Mouse (Mus musculus) layer of hippocampus, adult 2 months (tissue): ENCODE results near the gene Foxj3. TPM values are rescaled to one million over a fixed set of nuclear protein-coding genes. Genes with fewer than 3 reads are reported as not detected.

Experiments used
- DNase-seq, 2 experiments: peaks; one replicate each; pipeline ENCODE4 v3.0.0; 2022; ENCODE audit warnings: low spot score in 2 of 2
- H3K27ac ChIP-seq: fragments of 200-600 bp; 2 replicates; pipeline ENCODE4 v1.8.1; 2022
- H3K4me3 ChIP-seq: fragments of 200-600 bp; 2 replicates; pipeline ENCODE4 v1.8.1; 2022; ENCODE audit warnings: mild to moderate bottlenecking
- CTCF ChIP-seq: fragments of 200-600 bp; conservative IDR thresholded peaks from 2 replicates; pipeline ENCODE4 v1.8.1; 2022; ENCODE audit warnings: antibody characterized with exemption, mild to moderate bottlenecking, moderate library complexity
- total RNA-seq, 2 experiments: library from RNA; stranded (reverse); gene quantifications; 2 replicates each; pipeline ENCODE4 v1.2.3; 2021

Foxj3 gene
- total RNA-seq, 2 experiments from 2014 or later = 76.7 to 80.3 TPM

DNA sequence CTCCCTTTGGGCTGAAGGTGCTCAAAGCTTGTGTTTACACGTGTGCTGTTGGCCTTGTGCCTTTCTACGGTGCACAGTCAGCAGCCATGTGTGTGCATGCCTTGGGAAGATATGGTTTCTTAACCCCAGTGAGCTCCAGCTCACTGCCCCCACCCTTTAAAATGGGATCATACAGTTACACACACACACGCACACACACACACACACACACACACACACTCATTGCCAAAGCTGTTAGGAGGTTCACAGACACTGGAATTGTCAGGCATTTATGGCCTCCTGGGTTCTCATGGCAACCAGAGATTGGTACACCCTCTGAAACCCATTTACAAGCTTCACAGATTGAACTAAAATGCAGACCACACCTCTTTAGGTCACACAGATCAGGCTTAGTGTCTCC is 97.1 kb downstream of the Foxj3 start:
- TF ChIP-seq CTCF = no peak
- DNase-seq = no peak
- no peak overlapping the region for H3K27ac ChIP-seq
- no peak overlapping the region for H3K4me3 ChIP-seq

- TF ChIP-seq CTCF = peak; percentile 35
- Histone ChIP-seq H3K27ac (no peak overlapping the region), H3K4me3 (no peak overlapping the region)
- DNase-seq = no peak
Observed at GRCm38 (mm10) chr4:119634908-119635660, 98.3 kb downstream of the Foxj3 start.

DNA sequence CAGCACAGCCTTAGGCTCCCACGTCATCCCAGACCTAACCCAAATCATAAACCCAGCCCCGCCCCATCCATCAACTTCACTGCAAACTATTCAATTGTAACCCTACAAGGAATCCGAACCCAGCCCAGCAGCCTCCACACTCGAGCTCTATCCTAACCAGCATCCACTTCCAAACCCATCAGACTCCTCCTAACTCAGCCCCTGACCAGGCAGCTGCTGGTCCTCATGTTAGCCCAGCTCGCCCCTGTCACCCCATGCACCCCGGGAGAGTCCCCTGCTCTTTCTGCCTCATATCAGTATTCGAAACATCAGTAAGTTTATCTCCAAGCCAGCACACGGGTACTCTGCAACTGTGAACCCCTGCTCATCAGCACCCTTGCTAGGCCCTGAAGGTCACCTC is 98.9 kb downstream of the Foxj3 start:
- no peak for TF ChIP-seq CTCF
- Histone ChIP-seq H3K27ac (no peak overlapping the region), H3K4me3 (no peak overlapping the region)
- DNase-seq = no peak

DNA sequence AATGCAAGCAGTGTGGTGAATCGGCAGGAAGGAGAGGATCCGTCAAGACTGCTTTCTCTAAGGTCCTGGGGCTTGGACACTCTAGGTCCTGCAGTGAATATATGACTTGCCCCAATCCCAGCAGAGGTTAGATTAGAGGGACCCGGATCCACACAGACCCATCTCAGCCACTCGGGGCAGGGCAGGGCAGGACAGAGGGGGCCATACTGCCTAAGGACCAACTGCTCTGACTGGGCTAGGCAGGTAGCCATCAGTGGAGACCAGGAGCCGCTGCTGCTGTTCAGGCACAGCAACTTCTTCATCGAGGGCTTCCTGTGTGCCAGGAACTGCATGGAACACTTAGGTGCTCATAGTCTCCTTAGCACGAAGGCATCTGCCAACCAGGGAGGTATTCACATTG is 99.9 kb downstream of the Foxj3 start:
- Histone ChIP-seq H3K4me3 (no peak overlapping the region), H3K27ac (no peak overlapping the region)
- TF ChIP-seq CTCF = no peak
- no peak for DNase-seq

DNA sequence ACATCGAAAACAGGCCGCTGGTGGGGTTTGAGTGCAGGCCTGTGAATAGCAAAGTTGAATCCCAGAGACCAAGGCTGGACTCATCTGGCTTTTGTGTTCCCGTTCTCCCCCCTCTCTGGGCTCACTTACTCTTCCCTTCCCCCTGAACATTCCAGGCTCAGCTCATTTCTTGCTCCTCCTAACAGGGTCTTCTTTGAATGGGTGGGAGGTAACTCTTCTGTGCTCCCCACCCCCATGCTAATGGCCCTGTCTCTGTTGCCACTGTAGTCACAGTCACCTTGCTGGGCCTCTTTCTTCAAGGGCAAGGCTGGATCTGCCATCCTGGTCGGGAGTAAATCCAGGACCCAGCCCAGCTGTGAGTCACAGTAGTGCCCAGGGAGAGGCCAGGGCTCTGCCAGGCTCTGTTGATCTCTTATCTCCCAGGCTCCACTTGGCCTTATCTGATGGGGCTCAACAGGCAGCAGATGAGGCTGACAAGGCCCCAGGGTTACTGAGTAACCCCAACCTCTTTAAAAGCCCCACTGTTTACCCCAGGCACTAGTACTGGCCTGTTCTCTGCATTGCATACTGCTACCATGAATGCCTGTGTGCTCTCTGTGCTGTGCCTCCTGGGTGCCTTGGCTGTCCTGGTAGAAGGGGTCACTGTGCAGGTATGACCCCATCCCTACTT is 100.5 kb downstream of the Foxj3 start, which contains the start of gene Guca2a:
Gene Guca2a (plus strand): TSS at position 529 of the 670 bp plus-strand sequence.
- no peak within 1 kb of the TSS for H3K4me3 ChIP-seq
- H3K27ac ChIP-seq = no peak within 1 kb of the TSS
- no peak for TF ChIP-seq CTCF
- no peak for DNase-seq

DNA sequence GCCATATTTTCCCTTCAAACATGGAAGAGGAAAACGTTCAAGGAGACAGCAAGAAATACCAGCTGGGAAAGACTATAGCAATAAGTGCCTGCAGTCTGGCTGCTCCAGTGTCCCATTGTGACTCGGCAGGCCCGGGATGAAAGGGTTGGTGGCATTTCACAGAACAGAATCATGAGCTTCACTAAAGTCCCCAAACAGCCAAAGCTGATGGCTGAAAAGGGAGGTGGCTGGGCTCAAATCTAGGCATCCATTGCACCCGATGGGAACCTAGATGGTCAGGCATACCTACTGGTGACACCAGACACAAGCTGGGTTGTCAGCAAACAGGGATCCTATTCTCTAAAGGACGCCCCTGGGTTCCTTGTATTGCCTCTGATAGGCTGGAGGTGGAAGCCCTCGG is 101.1 kb downstream of the Foxj3 start:
- DNase-seq = no peak
- H3K4me3 ChIP-seq = no peak overlapping the region
- TF ChIP-seq CTCF = no peak
- H3K27ac ChIP-seq = no peak overlapping the region

DNA sequence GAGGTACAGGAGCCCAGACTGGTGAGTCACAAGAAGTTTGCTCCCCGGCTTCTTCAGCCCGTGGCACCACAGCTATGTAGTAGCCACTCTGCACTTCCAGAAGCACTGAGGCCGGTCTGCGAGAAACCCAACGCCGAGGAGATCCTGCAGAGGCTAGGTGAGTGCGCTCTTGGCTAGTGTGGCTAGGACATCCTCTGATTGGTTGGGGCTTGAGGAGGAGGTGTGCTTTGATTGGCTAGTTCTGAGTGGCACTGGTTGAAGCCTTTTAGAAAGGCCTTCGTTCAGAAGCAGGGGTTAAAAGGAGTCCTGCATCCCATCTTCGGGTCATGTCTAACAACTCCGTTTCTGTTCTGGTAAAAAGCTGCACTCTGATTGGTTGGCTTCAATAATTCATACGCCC is 101.9 kb downstream of the Foxj3 start:
- Histone ChIP-seq H3K4me3 (no peak overlapping the region), H3K27ac (no peak overlapping the region)
- no peak for DNase-seq
- TF ChIP-seq CTCF = no peak

DNA sequence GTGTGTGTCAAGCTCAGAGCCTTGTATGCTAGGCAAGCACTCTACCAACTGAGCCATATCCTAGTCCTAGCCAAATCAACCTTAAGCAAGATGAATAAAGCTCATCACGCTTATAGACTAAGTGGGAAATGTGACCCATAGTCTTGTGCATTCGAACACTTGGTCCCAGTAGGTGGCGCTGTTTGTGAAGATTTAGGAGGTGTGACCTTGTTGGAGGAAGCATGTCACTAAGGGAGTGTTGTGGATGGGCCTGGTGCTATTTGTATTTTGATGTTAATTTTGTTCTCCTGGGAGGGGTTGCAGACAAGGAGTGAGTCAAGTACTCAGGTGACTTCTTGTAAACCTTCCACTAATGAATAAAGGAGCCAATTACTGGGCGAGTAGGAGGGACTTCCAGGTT is 105.9 kb downstream of the Foxj3 start:
- no peak for DNase-seq
- Histone ChIP-seq H3K4me3 (no peak overlapping the region), H3K27ac (no peak overlapping the region)
- TF ChIP-seq CTCF = peak; percentile 24

DNA sequence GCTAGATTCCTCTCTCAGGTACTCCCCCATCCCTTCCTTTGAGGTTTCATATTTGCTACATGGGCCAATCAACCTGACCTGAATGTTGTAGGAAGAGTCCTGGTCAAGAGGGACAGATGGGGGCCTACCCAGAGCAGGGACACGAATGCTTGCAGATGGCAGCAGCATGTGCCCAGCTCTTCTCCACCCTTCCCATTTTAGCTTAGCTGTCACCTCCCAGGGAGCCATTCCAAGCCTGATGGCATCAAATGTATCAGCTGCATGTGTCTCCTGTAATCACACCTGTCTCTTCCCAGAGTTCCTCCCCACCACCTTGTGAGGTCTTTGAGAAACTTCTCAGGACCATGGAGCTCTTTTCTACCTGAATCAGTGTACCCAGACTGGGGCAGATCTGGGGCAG is 120.2 kb downstream of the Foxj3 start:
- TF ChIP-seq CTCF = no peak

GRCm38 (mm10) chr4:119658246-119658645 is 121.4 kb downstream of the Foxj3 start:
- Histone ChIP-seq H3K27ac (no peak overlapping the region), H3K4me3 (no peak overlapping the region)
- DNase-seq = no peak
- no peak for TF ChIP-seq CTCF

More for the DNA sequence above, 120.2 kb downstream of the Foxj3 start:
- H3K27ac ChIP-seq = no peak overlapping the region
- no peak overlapping the region for H3K4me3 ChIP-seq
- DNase-seq = no peak

DNA sequence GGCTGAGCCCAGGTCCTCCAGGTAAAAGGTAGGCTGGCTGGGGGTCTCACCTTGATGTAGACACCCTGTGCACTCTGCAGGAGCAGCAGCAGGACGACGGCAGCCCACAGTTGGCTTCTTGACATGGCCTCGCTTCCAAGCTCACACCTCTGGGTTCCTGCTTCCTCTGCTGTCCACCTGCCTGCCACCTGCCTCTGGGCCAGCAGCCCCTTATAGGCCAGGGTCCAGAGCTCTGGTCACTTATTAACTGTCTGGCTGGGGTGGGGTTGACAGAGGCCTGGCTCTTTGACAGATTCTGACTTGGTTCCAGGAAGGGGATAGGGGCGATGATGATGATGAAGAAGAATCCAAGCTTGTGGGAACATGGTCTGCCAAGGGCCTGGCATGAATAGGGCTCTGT is 121.9 kb downstream of the Foxj3 start, which contains the start of gene Guca2b:
Gene Guca2b (minus strand): TSS at position 224 of the 400 bp plus-strand sequence.
- Histone ChIP-seq H3K4me3 (no peak within 1 kb of the TSS), H3K27ac (no peak within 1 kb of the TSS)
- no peak for DNase-seq
- no peak for TF ChIP-seq CTCF

DNA sequence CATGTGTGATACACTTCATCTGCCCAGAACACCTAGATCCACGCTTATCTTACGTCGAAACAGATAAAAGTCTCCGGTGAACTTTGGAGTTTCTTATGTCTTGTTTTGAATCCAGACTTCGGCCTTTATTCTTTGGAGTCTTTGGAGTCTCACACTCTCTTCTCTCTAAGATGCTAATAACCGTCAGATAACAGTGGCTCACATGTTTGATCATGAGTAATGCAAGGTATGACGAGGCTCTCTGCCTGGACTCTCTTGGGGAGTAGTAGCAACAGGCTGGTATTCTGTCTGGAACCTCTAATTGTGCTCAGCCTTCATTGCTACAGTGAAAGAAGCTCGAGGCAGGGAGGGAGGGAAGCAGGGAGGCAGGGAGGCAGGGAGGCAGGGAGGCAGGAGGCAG is 123.2 kb downstream of the Foxj3 start:
- TF ChIP-seq CTCF = no peak
- Histone ChIP-seq H3K27ac (no peak overlapping the region), H3K4me3 (no peak overlapping the region)
- no peak for DNase-seq

DNA sequence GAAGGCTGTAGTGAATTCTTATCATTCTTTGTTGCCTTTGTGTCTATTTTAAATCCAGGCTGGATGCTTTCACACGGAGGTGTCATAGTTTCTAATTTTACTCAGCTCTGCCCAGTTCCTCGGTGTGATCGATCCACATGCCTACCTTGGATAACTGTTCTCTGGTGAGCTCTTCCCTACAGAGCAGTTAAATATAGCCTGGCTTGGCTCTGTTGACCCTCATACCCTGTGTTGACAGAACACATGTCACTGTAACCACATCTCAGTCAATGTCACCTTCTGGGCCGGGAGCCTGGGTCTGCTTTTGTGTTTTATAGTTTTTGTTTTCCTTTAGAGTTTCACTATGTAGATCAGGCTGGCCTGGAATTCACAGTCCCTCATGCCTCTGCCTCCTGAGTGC is 125.3 kb downstream of the Foxj3 start:
- no peak for TF ChIP-seq CTCF
- no peak for DNase-seq
- Histone ChIP-seq H3K4me3 (no peak overlapping the region), H3K27ac (peak overlapping the region; percentile 62; the same call in 1 of the 2 replicates)

DNA sequence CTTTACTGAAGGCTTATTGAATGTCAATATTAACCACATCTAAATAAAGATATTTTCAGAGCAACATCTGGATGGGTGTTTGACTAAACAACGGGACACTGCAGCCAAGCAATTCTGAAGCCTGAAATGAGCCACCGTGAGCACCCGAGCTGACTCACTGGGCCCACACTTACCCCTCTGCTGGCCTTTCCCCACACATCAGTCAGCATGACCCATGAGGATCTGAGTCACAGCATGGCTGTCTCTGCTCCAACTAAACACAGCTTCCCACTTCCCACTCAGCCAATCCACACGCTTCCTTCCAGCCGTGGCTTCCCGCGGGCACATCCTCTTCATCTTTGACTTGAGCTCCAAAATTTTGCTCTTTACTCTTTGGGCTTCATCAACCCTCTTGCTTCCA is 126.2 kb downstream of the Foxj3 start:
- no peak for TF ChIP-seq CTCF
- Histone ChIP-seq H3K27ac (no peak overlapping the region; the same call in 1 of the 2 replicates), H3K4me3 (no peak overlapping the region)
- DNase-seq = peak in 1 of 2 experiments; percentile 11
